Mouse (Mus musculus) midbrain, embryonic 13.5 days (tissue): ENCODE results near the gene Fbxo34. TPM values are rescaled to one million over a fixed set of nuclear protein-coding genes. Genes with fewer than 3 reads are reported as not detected.

Experiments used
- ATAC-seq: fragments of 200-750 bp; cut with Nextera tagmentation; 2 replicates; pipeline ENCODE4 v1.8.0; 2017; ENCODE audit warnings: mild to moderate bottlenecking, moderate TSS enrichment, moderate library complexity
- H3K27ac ChIP-seq: fragments of 300-500 bp; sonication (generic); 2 replicates; pipeline ENCODE4 v1.5.1; 2015; ENCODE audit warnings: inconsistent platforms, mild to moderate bottlenecking, moderate library complexity
- H3K27me3 ChIP-seq: fragments of 300-500 bp; sonication (generic); 2 replicates; pipeline ENCODE4 v1.6.1; 2015; ENCODE audit warnings: mild to moderate bottlenecking, inconsistent platforms
- H3K36me3 ChIP-seq: fragments of 300-500 bp; sonication (generic); 2 replicates; pipeline ENCODE4 v1.6.1; 2015; ENCODE audit warnings: mild to moderate bottlenecking, inconsistent platforms
- H3K4me1 ChIP-seq: fragments of 300-500 bp; sonication (generic); replicated peaks from 2 replicates; pipeline ENCODE4 v1.6.1; 2015; ENCODE audit warnings: inconsistent platforms
- H3K4me2 ChIP-seq: fragments of 300-500 bp; sonication (generic); replicated peaks from 2 replicates; pipeline ENCODE4 v1.6.1; 2015; ENCODE audit warnings: moderate library complexity, mild to moderate bottlenecking, inconsistent platforms
- H3K4me3 ChIP-seq: fragments of 300-500 bp; sonication (generic); replicated peaks from 2 replicates; pipeline ENCODE4 v1.5.1; 2015; ENCODE audit warnings: mild to moderate bottlenecking, inconsistent platforms
- H3K9ac ChIP-seq: fragments of 300-500 bp; sonication (generic); replicated peaks from 2 replicates; pipeline ENCODE4 v1.6.1; 2015; ENCODE audit warnings: mild to moderate bottlenecking, inconsistent platforms
- H3K9me3 ChIP-seq: fragments of 300-500 bp; sonication (generic); 2 replicates; pipeline ENCODE4 v1.6.1; 2016; ENCODE audit warnings: mild to moderate bottlenecking, inconsistent platforms
- WGBS: fragments of 180-500 bp; shearing (Covaris S2); methylation state at CpG from one replicate; pipeline ENCODE4 v1.1.7; 2015; 5-methylcytosine and 5-hydroxymethylcytosine counted together
- polyA plus RNA-seq: library from polyadenylated mRNA; unstranded; fragments of >200 nt; fragmentation: Nextera tagmentation; extraction: Ambion mirVana; gene quantifications from 2 replicates; pipeline ENCODE4 v1.2.1, GENCODE M21; 2015

Fbxo34 gene
- polyA plus RNA-seq, 1 experiment from 2014 or later, result 24.9 TPM

GRCm38 (mm10) chr14:47444907-47445306 is 5.3 kb upstream of the Fbxo34 start:
- H3K4me1 ChIP-seq, result no peaks in the 10 kb centered on the region
- H3K36me3 ChIP-seq, result no peaks in the 10 kb centered on the region
- no peak overlapping the region for H3K4me2 ChIP-seq
- no peaks in the 10 kb centered on the region for H3K27me3 ChIP-seq
- H3K9ac ChIP-seq, result no peak overlapping the region
- H3K4me3 ChIP-seq, result no peak overlapping the region
- H3K9me3 ChIP-seq, result peaks cover 9% of the 10 kb centered on the region
- WGBS, result 72% methylated on average over 2 of the region's 2 CpGs
- H3K27ac ChIP-seq, result no peak overlapping the region
- ATAC-seq, result no peak

GRCm38 (mm10) chr14:47445331-47446095 is 4.7 kb upstream of the Fbxo34 start:
- no peak overlapping the region for H3K4me3 ChIP-seq
- WGBS, result 71% methylated on average over 9 of the region's 9 CpGs
- H3K36me3 ChIP-seq, result no peaks in the 10 kb centered on the region
- no peak overlapping the region for H3K4me2 ChIP-seq
- no peak for ATAC-seq
- H3K27me3 ChIP-seq, result no peaks in the 10 kb centered on the region
- H3K9me3 ChIP-seq, result 0 out of 2 replicates have a peak, but pooled peaks cover 4% of the 10 kb centered on the region
- no peak overlapping the region for H3K9ac ChIP-seq
- no peak overlapping the region for H3K27ac ChIP-seq
- no peaks in the 10 kb centered on the region for H3K4me1 ChIP-seq

GRCm38 (mm10) chr14:47459556-47459955 is 9.3 kb downstream of the Fbxo34 start:
- Histone ChIP-seq H3K27me3 (no peaks in the 10 kb centered on the region), H3K27ac (no peak overlapping the region), H3K4me1 (no peaks in the 10 kb centered on the region), H3K4me3 (no peak overlapping the region), H3K4me2 (no peak overlapping the region), H3K36me3 (no peaks in the 10 kb centered on the region), H3K9ac (no peak overlapping the region), H3K9me3 (no peaks in the 10 kb centered on the region)
- 78% methylated on average over 4 of the region's 4 CpGs for whole genome bisulfite sequencing
- no peak for ATAC-seq

- H3K4me2 ChIP-seq, result no peak overlapping the region
- no peak overlapping the region for H3K27ac ChIP-seq
- no peaks in the 10 kb centered on the region for H3K36me3 ChIP-seq
- H3K27me3 ChIP-seq, result no peaks in the 10 kb centered on the region
- no peak overlapping the region for H3K4me3 ChIP-seq
- H3K9ac ChIP-seq, result no peak overlapping the region
- ATAC-seq, result no peak
- WGBS, result 90% methylated on average over 8 of the region's 8 CpGs
- no peaks in the 10 kb centered on the region for H3K9me3 ChIP-seq
- H3K4me1 ChIP-seq, result no peaks in the 10 kb centered on the region
Measured at GRCm38 (mm10) chr14:47461997-47462396, 11.8 kb downstream of the Fbxo34 start.

- Histone ChIP-seq H3K27me3 (no peaks in the 10 kb centered on the region), H3K4me1 (no peaks in the 10 kb centered on the region), H3K36me3 (no peaks in the 10 kb centered on the region), H3K4me3 (no peak overlapping the region), H3K4me2 (no peak overlapping the region), H3K9me3 (no peaks in the 10 kb centered on the region), H3K9ac (no peak overlapping the region), H3K27ac (no peak overlapping the region)
- WGBS, result 81% methylated on average over 4 of the region's 4 CpGs
- ATAC-seq, result no peak
Measured at GRCm38 (mm10) chr14:47462453-47462852, 12.2 kb downstream of the Fbxo34 start.

GRCm38 (mm10) chr14:47462877-47463460 is 12.7 kb downstream of the Fbxo34 start:
- Histone ChIP-seq H3K27ac (no peak overlapping the region), H3K36me3 (no peaks in the 10 kb centered on the region), H3K27me3 (no peaks in the 10 kb centered on the region), H3K4me1 (no peaks in the 10 kb centered on the region), H3K4me2 (no peak overlapping the region), H3K9me3 (no peaks in the 10 kb centered on the region), H3K4me3 (no peak overlapping the region), H3K9ac (no peak overlapping the region)
- 87% methylated on average over 9 of the region's 9 CpGs for WGBS
- ATAC-seq, result no peak

GRCm38 (mm10) chr14:47464426-47464825 is 14.2 kb downstream of the Fbxo34 start:
- H3K27me3 ChIP-seq, result no peaks in the 10 kb centered on the region
- no peak for ATAC-seq
- no peak overlapping the region for H3K4me2 ChIP-seq
- no peak overlapping the region for H3K27ac ChIP-seq
- H3K4me1 ChIP-seq, result no peaks in the 10 kb centered on the region
- no peak overlapping the region for H3K9ac ChIP-seq
- H3K4me3 ChIP-seq, result no peak overlapping the region
- no peaks in the 10 kb centered on the region for H3K36me3 ChIP-seq
- no peaks in the 10 kb centered on the region for H3K9me3 ChIP-seq
- 92% methylated on average over 10 of the region's 10 CpGs for WGBS

GRCm38 (mm10) chr14:47465468-47466175 is 15.4 kb downstream of the Fbxo34 start:
- no peak overlapping the region for H3K9ac ChIP-seq
- H3K27me3 ChIP-seq, result no peaks in the 10 kb centered on the region
- H3K36me3 ChIP-seq, result no peaks in the 10 kb centered on the region
- H3K4me2 ChIP-seq, result no peak overlapping the region
- ATAC-seq, result no peak
- H3K9me3 ChIP-seq, result no peaks in the 10 kb centered on the region
- 59% methylated on average over 7 of the region's 7 CpGs for WGBS
- no peaks in the 10 kb centered on the region for H3K4me1 ChIP-seq
- no peak overlapping the region for H3K27ac ChIP-seq
- no peak overlapping the region for H3K4me3 ChIP-seq

GRCm38 (mm10) chr14:47472359-47472742 is 22.1 kb downstream of the Fbxo34 start:
- 2% methylated on average over 40 of the region's 40 CpGs for WGBS
- no peaks in the 10 kb centered on the region for H3K27me3 ChIP-seq
- H3K9ac ChIP-seq, result peak overlapping the region; percentile 96
- peak; percentile 98 for ATAC-seq
- H3K4me2 ChIP-seq, result peak overlapping the region; percentile 72
- H3K9me3 ChIP-seq, result no peaks in the 10 kb centered on the region
- no peaks in the 10 kb centered on the region; the same call in 1 of the 2 replicates for H3K36me3 ChIP-seq
- H3K27ac ChIP-seq, result peak overlapping the region; percentile 88
- H3K4me3 ChIP-seq, result peak overlapping the region; percentile 91
- peaks cover 18% of the 10 kb centered on the region for H3K4me1 ChIP-seq

- Histone ChIP-seq H3K36me3 (no peaks in the 10 kb centered on the region; the same call in 1 of the 2 replicates), H3K4me2 (peak overlapping the region; percentile 72), H3K9me3 (no peaks in the 10 kb centered on the region), H3K4me3 (peak overlapping the region; percentile 91), H3K27me3 (no peaks in the 10 kb centered on the region), H3K27ac (peak overlapping the region; percentile 88), H3K4me1 (peaks cover 18% of the 10 kb centered on the region), H3K9ac (peak overlapping the region; percentile 96)
- 2% methylated on average over 68 of the region's 69 CpGs for WGBS
- ATAC-seq, result peak; percentile 75
Measured at GRCm38 (mm10) chr14:47472743-47473546, 22.7 kb downstream of the Fbxo34 start.

- peaks cover 18% of the 10 kb centered on the region for H3K4me1 ChIP-seq
- H3K4me3 ChIP-seq, result peak overlapping the region; percentile 91; the same call in 1 of the 2 replicates
- WGBS, result 84% methylated on average over 9 of the region's 9 CpGs
- no peak for ATAC-seq
- H3K9ac ChIP-seq, result no peak overlapping the region
- H3K9me3 ChIP-seq, result no peaks in the 10 kb centered on the region
- no peaks in the 10 kb centered on the region; the same call in 1 of the 2 replicates for H3K36me3 ChIP-seq
- H3K27me3 ChIP-seq, result no peaks in the 10 kb centered on the region
- H3K27ac ChIP-seq, result no peak overlapping the region
- peak overlapping the region; percentile 72; the same call in 1 of the 2 replicates for H3K4me2 ChIP-seq
Measured at GRCm38 (mm10) chr14:47473891-47474290, 23.7 kb downstream of the Fbxo34 start.
